Mouse (Mus musculus) B cell, adult 2 months (primary cell): ENCODE data around the gene Urb2.

ENCODE experiments used
- DNase-seq, 2 experiments: peaks; one replicate each; pipeline ENCODE4 v3.0.0; 2022

Urb2 gene

DNA sequence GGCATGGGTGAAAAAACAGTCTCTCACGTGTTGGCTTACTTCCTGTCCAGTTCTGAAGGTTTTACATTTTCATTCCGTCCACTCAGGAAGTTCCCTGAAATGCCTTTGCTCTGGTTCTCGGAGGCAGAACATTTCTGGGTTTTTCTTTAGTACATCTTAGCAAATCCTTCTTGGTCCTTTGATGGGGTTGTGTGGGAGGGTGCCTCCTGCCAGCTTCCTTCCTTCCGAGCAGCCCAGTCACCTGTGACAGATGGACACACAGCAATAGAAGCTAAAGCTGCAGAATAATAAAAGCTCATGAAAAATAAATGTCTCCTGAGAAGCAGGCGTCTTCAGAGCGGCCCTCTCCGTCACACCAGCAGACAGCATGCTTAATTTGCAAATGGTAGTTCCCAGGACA lies 57.7 kb downstream of the Urb2 start:
- no peak for DNase-seq

- no peak for DNase-seq
Measured at GRCm38 (mm10) chr8:124080467-124081326, 59.4 kb downstream of the Urb2 start.

DNA sequence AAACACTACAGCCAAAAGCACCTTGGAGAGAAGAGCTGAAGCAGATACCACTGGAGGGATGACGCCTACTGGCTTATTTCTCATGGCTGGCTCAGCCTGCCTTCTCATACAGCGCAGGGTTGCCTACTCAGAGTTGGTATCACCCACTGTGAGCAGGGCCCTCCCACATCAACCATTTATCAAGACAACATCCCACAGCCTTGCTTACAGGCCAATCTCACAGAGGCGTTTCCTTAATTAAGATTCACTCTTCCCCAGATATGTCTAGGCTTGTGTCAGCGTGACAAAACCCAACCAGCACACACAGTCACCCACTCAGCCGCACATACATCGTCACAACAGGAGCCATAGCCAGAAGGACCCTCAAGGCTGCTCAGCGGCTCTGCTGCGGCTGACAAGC lies 61.3 kb downstream of the Urb2 start:
- DNase-seq, result no peak

GRCm38 (mm10) chr8:124083611-124084010 lies 62.3 kb downstream of the Urb2 start:
- DNase-seq, result no peak

DNA sequence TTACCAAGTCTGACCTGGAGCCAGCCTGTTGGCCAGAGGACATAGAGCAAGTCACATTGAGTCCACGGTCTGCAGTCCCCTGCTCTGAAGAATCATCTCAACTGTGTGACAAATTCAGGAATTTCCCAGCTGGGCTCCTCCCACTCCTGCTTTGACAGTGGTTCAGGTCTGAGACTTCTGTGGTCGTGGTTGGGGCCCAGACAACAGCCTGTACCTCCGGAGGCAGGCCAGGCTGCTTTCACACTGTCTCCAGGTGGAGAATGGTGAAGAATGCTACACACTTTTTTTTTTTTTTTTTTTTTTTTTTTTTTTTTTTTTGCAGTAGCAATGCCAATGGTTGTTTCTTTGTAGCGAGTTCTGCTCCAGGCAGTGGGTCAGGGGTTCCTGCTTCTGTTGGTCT lies 64.4 kb downstream of the Urb2 start:
- DNase-seq, result no peak

DNA sequence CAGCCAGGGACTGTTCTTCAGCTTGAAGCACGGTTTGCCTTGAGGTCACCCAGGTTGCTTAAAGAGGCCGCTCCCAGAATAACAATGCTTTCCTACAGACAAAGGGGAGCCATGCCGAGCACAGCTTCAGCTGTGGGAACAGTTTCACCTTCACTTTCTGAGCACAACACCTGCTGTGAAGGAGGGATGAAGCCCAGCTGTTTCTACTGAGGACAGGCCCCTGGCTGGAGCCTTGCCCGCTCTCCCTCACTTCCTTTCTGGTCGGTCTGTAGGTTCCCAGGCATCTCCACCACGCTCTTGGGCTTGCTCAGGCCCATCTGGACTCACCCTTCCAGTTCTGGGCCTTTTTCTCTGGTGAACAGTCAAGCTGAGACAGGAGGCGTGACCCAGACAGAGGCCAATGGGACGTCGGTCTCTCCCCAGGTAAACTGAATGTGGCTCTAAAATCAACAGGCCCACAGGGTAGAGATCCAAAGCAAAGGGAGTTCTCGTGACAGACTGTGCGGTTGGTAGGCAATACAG lies 66.8 kb downstream of the Urb2 start:
- DNase-seq, result no peak

DNA sequence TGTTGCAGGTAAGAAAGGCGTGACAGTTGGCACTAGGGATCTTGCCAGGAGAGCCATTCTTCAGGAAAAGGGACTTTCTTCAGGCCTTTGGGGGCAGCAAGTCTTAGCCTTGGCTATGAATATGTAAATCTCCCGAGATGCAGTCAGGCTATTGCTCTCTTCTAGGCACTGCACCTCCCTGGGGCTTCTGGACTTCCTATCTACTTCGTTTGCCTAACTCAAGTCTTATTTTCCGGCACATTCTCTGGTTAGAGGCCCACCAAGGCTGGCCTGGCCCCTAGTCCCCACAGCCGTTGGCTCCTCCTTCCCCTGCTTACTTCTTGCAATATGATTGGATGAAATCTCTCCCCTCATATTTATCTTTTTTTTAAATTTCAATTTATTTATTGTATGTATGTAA lies 67.7 kb downstream of the Urb2 start:
- no peak for DNase-seq

GRCm38 (mm10) chr8:124090473-124090872 lies 69.2 kb downstream of the Urb2 start:
- DNase-seq, result no peak
